Mouse (Mus musculus) adrenal gland, adult 18-20 months (tissue): ENCODE measurements at regions not wholly inside any gene's neighbourhood (a gene's known extent, or its start where the extent isn't known, plus 50 kb on each side); places are given as distances from the start of the nearest gene placed in this dataset.
"Not testable (repeated sequence)": the region's sequence is repeated elsewhere in the genome, so short reads cannot be mapped to it uniquely, and the experiment has no call there.

ENCODE experiments used
- DNase-seq, 2 experiments: peaks; one replicate each; pipeline ENCODE4 v3.0.0; 2021 to 2022; ENCODE audit warnings: low spot score in 2 of 2

- no peak for DNase-seq
These were observed 818.7 kb downstream of the Diaph3 start for GRCm38 (mm10) chr14:86322365-86322764.

- no peak for DNase-seq
These were observed 825.1 kb downstream of the Diaph3 start for GRCm38 (mm10) chr14:86315974-86316373.

- DNase-seq = no peak
These were observed 832.0 kb downstream of the Diaph3 start for GRCm38 (mm10) chr14:86308949-86309543.

- peak; percentile 19 to 30 for DNase-seq
These were observed 833.2 kb downstream of the Diaph3 start for GRCm38 (mm10) chr14:86307806-86308205.

DNA sequence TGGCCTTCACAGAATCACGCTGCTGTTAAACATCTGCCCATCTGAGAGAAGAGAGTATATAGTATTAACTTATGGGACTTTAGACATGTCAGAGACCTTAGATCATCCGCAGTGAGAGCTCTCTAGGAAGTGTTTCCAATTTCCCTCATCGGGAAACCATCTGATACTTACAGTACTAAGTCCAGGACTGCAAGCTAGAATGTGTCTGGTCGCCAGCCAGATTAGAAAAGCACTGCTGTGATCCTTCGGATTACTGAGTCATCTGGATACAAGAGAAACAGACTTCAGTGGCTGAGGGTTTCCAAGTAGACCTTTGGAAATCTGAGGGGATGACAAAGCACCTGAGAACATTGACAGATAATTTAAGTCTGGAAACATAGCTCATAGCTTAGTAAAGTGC is 839.4 kb downstream of the Diaph3 start:
- no peak for DNase-seq

GRCm38 (mm10) chr14:86300811-86301210 is 840.2 kb downstream of the Diaph3 start:
- DNase-seq = no peak

DNA sequence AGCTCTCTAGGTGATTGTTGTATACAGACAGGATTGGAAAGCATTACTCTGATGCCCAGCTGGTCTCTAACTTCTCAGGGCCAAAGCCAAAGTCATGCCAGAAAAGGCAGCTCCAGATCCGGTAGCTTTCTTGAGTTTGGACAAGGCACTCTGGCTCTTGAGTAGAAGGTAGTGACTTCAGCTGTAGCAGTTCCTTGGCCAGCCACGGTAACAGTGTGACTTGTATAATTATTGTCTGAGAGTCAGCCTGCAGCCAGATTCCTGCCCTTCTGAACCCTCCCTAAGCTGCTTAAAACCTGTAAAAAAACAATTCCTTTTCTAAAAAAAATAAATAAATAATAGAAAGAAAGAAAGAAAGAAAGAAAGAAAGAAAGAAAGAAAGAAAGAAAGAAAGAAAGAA is 843.0 kb downstream of the Diaph3 start:
- DNase-seq = no peak

DNA sequence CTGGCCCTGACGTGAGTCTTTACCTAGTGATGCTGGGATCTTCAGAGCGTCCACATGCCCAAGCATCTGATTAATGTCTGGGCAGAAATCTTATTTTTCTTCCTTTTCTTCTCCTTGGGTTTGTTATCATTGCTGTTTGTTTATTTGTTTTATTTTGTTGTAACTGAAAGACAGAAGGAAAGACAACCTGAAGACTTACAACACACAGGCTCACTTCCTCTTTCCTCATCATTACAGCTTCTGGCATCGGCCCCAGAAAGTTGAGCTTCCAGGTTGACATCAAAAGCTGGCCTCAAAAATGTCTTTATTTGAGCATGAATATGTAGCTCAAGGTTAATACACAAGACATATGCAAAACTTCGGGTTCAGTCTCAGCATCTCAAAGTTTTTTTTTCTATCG is 846.4 kb downstream of the Diaph3 start:
- DNase-seq = not testable (repeated sequence)

GRCm38 (mm10) chr14:86293804-86294203 is 847.2 kb downstream of the Diaph3 start:
- DNase-seq = no peak

DNA sequence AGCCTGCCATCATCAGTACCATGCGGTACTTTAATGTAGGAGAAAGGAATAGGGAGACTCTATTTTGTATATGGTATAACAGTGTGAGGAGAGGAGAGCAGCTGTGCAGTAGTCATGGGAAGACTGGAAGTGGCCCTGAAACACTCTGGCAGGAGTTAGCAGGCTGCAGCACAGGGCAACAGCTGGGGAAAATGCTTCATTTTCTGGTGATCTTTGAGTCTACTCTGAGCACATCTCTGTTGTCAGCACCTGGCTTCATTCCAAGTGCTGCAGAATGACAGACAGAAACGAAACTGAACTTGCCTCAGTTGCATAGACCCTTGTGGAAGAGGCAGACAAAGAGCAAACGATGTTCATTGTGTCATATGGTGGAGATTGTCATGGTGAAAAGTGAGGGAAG is 847.7 kb downstream of the Diaph3 start:
- no peak for DNase-seq

GRCm38 (mm10) chr14:86290556-86290955 is 850.5 kb downstream of the Diaph3 start:
- DNase-seq = no peak

GRCm38 (mm10) chr14:86261640-86262230 is 879.3 kb downstream of the Diaph3 start:
- no peak for DNase-seq

- DNase-seq = no peak
These were observed 886.8 kb downstream of the Diaph3 start for GRCm38 (mm10) chr14:86254196-86254595.

GRCm38 (mm10) chr14:86251617-86252016 is 889.4 kb downstream of the Diaph3 start:
- no peak for DNase-seq

DNA sequence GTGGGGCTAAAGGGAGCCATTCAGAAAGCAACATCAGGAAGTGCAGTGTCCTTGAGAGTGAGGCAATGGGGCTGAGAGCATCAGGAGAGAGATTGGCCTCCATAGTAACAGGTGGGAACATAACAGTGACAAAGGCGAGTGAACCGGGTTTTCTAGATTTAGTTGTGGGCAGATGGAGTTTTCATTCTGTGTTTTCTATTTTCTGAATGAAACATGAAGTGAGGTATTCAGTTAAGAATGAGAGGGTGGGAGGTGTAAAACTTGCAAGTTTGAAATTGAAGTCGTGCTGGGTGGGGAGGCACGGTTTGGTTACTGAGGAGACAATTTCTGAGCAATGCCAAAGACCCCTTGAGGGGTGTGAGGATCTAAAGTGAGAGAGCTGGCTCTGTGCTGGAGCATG is 893.3 kb downstream of the Diaph3 start:
- no peak for DNase-seq

DNA sequence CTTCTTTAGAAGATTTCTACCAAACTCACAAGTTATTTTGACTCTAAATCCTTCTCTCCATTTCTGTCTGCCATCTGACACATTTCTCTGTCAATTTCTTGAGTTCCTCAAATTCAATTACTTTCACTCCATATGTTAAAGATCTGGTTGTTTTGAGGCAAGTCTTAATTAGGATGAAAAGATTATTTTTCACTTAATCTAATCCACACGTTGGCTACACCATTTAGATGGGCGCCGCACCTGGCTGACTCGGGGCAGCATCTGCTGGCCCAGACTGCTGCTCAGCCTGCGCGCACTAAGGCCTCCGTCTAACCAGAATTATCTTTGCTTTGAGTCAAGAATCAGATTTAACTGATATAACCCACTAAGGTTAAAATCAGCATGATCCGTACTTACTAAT is 894.3 kb downstream of the Diaph3 start:
- DNase-seq = no peak

- no peak for DNase-seq
These were observed 897.4 kb downstream of the Diaph3 start for GRCm38 (mm10) chr14:86243662-86244061.

- no peak for DNase-seq
These were observed 898.2 kb downstream of the Diaph3 start for GRCm38 (mm10) chr14:86242836-86243235.

DNA sequence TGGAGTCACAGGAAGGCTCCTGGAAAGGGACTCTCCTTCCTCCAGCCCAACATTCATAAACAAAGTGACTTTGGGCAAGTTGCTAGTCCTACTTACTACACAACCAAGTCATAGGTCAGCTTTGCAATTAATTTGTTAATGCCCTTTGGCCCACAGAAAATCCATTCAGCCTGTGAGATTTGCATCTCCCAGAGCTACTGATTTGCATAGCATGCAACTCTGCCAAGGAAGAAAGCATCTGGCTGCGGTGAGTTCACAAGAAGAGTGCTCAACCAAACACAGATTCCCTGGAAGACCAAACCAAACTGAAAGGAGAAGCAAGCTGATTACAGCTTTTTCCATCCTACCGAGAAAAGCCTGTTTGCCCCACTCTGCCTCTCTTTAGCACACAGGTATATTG is 901.9 kb downstream of the Diaph3 start:
- DNase-seq = no peak

DNA sequence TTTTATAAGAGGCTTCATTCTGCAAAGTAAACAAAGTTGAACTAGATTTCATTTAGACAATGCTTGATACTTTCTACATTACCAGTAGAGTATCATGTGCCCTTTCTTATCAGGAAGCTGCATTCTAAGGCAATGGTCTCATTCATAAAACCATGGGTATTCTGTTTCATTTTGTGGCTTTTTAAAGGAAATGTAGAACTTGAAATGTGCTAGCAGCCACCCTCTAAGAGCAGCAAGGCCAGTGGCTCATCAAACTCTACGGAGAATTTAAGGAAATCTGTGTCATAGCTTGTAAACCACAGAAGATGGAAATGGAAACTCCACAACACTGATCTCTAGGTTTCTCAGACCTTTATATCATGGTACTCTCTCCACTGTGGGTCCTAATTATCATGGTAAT is 907.7 kb downstream of the Diaph3 start:
- no peak for DNase-seq

GRCm38 (mm10) chr14:86230609-86231008 is 910.4 kb downstream of the Diaph3 start:
- DNase-seq = no peak

DNA sequence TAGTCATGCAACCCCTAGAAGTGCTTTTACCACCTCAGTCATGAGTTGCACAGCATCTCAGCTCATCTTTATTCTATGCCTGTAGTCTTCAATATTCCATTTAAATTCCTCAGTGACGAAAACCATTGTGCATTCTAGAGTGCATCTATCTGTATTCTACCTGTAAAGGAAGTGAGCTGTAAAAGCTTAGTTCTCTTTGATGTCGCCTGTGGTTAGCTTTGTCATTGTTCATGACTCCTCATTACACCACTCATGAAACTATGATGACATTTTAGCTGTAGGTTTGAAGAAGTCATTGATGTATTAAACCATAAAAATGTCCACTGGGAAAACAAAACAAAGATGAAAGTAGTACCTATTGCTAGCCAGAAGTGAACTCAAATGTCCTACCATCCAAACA is 911.3 kb downstream of the Diaph3 start:
- DNase-seq = no peak

DNA sequence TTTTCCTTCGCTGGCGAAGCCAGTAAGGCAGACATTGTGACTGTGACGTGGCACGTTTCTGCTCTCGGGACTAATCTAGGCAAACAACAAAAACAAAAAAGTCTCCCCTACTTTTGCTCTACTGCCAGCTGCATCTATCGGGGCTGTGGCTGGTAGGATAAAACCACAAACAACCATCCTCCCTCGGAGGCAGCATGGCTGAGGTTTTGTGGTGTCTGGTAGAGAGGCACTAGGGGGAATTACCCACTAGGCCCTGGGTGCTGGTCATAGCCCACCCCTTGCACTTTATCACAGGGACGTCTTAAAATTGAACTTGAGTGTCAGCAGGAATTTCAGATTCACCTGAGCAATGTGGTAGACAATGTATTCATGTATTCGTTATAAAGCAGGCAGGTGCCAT is 925.3 kb downstream of the Diaph3 start:
- DNase-seq = no peak
